Mouse (Mus musculus) megakaryocyte progenitor cell, adult 5-6 weeks (primary cell): ENCODE measurements around the gene Eng. TPM values are rescaled to one million over a fixed set of nuclear protein-coding genes. Genes with fewer than 3 reads are reported as not detected.
A peak's percentile ranks its signal among the peaks of the same experiment; 100 is the strongest.

Source experiments
- ATAC-seq: replicated peaks from 2 replicates; pipeline ENCODE4 v1.8.0; 2016; ENCODE audit warnings: mild to moderate bottlenecking, moderate TSS enrichment, inconsistent platforms; ENCODE audit not compliant: poor library complexity
- total RNA-seq, 2 experiments: library from RNA; stranded (forward) in 1 of 2; stranded (reverse) in 1 of 2; fragments of 157-497, 149-512 nt in 1 of 2; fragments of 200-1000 nt in 1 of 2; gene quantifications; 2 replicates each; pipeline versions ENCODE4 v1.2.3 to v1.2.4; 2015 to 2017

The Eng gene
- total RNA-seq, 2 experiments from 2014 or later: 8.5 to 15.5 TPM

- no peak for ATAC-seq
Observed at GRCm38 (mm10) chr2:32703046-32703445, 56.7 kb downstream of the Eng start.

GRCm38 (mm10) chr2:32704021-32704421 lies 57.6 kb downstream of the Eng start, which contains the start of gene Fpgs:
Gene Fpgs (minus strand): TSS chr2:32704145.
- ATAC-seq: no peak

GRCm38 (mm10) chr2:32705018-32705417 lies 58.6 kb downstream of the Eng start:
- ATAC-seq: no peak

GRCm38 (mm10) chr2:32706971-32707370 lies 60.6 kb downstream of the Eng start:
- ATAC-seq: no peak

- ATAC-seq: peak; percentile 29
Observed at GRCm38 (mm10) chr2:32708643-32709042, 62.2 kb downstream of the Eng start.

- no peak for ATAC-seq
Observed at GRCm38 (mm10) chr2:32709521-32710137, 63.2 kb downstream of the Eng start.

- no peak for ATAC-seq
Observed at GRCm38 (mm10) chr2:32710425-32710824, 64.0 kb downstream of the Eng start.

- no peak for ATAC-seq
Observed at GRCm38 (mm10) chr2:32711301-32712056, 65.1 kb downstream of the Eng start.

GRCm38 (mm10) chr2:32712108-32712551 lies 65.7 kb downstream of the Eng start:
- peak; percentile 15 for ATAC-seq

- ATAC-seq: peak; percentile 48
Observed at GRCm38 (mm10) chr2:32712586-32712933, 66.2 kb downstream of the Eng start.

GRCm38 (mm10) chr2:32712934-32713817 lies 66.8 kb downstream of the Eng start, which contains the start of gene Cdk9:
Gene Cdk9 (minus strand): TSS chr2:32713076.
- peak; percentile 58 for ATAC-seq

- no peak for ATAC-seq
Observed at GRCm38 (mm10) chr2:32714117-32714986, 68.0 kb downstream of the Eng start.

- ATAC-seq: peak; percentile 53
Observed at GRCm38 (mm10) chr2:32714987-32715425, 68.6 kb downstream of the Eng start.

GRCm38 (mm10) chr2:32718761-32719160 lies 72.4 kb downstream of the Eng start:
- 0 out of 2 replicates have a peak, but pooled peaks have one; percentile 5 for ATAC-seq

- ATAC-seq: no peak
Observed at GRCm38 (mm10) chr2:32720053-32720452, 73.7 kb downstream of the Eng start.

GRCm38 (mm10) chr2:32720681-32721229 lies 74.4 kb downstream of the Eng start, which contains the start of gene Sh2d3c:
Gene Sh2d3c (plus strand): TSS chr2:32721055.
- ATAC-seq: peak; percentile 67

- ATAC-seq: peak; percentile 50
Observed at GRCm38 (mm10) chr2:32722046-32722445, 75.7 kb downstream of the Eng start.

GRCm38 (mm10) chr2:32722581-32722980 lies 76.2 kb downstream of the Eng start:
- ATAC-seq: no peak

- ATAC-seq: no peak
Observed at GRCm38 (mm10) chr2:32724149-32724548, 77.8 kb downstream of the Eng start.
